8 mouse cellular contexts compared by ENCODE assay signal in genomic region chr17:26203321-26203811, GRCm38 (mm10). TPM values are rescaled to one million over a fixed set of nuclear protein-coding genes. Genes with fewer than 3 reads are reported as not detected.
DNase-seq lines count a peak whose midpoint lies in the region; ATAC-seq and TF ChIP-seq lines count a peak whose summit lies in the region.

No protein-coding gene starts in this region.

- peak; percentile 31 to 48 for DNase-seq in cerebellum, adult 2 months
- no peak for DNase-seq in cerebellum, adult 8-10 months
- DNase-seq in adrenal gland, postnatal 36 days = peak; percentile 72 to 79
- peak; percentile 43 for DNase-seq in forebrain, postnatal 0 days
- DNase-seq in kidney, adult 11 months = peak; percentile 38
- DNase-seq in limb, embryonic 10.5 days (ENCODE audit: low spot score) = peak; percentile 51
- peak; percentile 13 for DNase-seq in thymus, postnatal 0 days (ENCODE audit: low spot score)

- peak overlapping the region; percentile 59 for H3K4me3 ChIP-seq in cerebellum, adult 2 months (replicated peaks; ENCODE audit: insufficient read depth, low read depth, low read length)
- H3K4me3 ChIP-seq in forebrain, postnatal 0 days (ENCODE audit: low read depth, low read length) = peak overlapping the region; percentile 48
- H3K4me3 ChIP-seq in limb, embryonic 10.5 days = peak overlapping the region; percentile 55
- H3K4me3 ChIP-seq in midbrain, embryonic 12.5 days = peak overlapping the region; percentile 37

- peak overlapping the region; percentile 91 for H3K4me2 ChIP-seq in forebrain, postnatal 0 days (ENCODE audit: low read depth)
- peak overlapping the region; percentile 57 for H3K4me2 ChIP-seq in midbrain, embryonic 12.5 days (replicated peaks)

- H3K4me1 ChIP-seq in cerebellum, adult 2 months (ENCODE audit: control insufficient read depth, insufficient read depth, low read length) = peaks cover 2% of the 10 kb centered on the region; the same call in 1 of the 2 replicates
- peaks cover 12% of the 10 kb centered on the region for H3K4me1 ChIP-seq in forebrain, postnatal 0 days (ENCODE audit: insufficient read depth)
- H3K4me1 ChIP-seq in limb, embryonic 10.5 days = peaks cover 41% of the 10 kb centered on the region
- H3K4me1 ChIP-seq in midbrain, embryonic 12.5 days = peaks cover 24% of the 10 kb centered on the region

- no peaks in the 10 kb centered on the region for H3K9me3 ChIP-seq in forebrain, postnatal 0 days (ENCODE audit: low read length)
- no peaks in the 10 kb centered on the region for H3K9me3 ChIP-seq in limb, embryonic 10.5 days (replicated peaks)
- no peaks in the 10 kb centered on the region for H3K9me3 ChIP-seq in midbrain, embryonic 12.5 days

- 2% methylated on average over 30 of the region's 30 CpGs for WGBS in cerebellum, adult 2 months
- WGBS in forebrain, postnatal 0 days = under 1% methylated on average over 29 of the region's 30 CpGs
- WGBS in limb, embryonic 10.5 days = 1% methylated on average over 30 of the region's 30 CpGs
- WGBS in midbrain, embryonic 12.5 days = under 1% methylated on average over 30 of the region's 30 CpGs

- no peak overlapping the region for H3K27ac ChIP-seq in cerebellum, adult 2 months (ENCODE audit: insufficient read depth, low read length)
- H3K27ac ChIP-seq in forebrain, postnatal 0 days (ENCODE audit: low read depth, low read length) = no peak overlapping the region
- no peak overlapping the region for H3K27ac ChIP-seq in limb, embryonic 10.5 days
- no peak overlapping the region for H3K27ac ChIP-seq in midbrain, embryonic 12.5 days (replicated peaks)

- peak; percentile 44 for ATAC-seq in forebrain, postnatal 0 days
- ATAC-seq in midbrain, embryonic 12.5 days (ENCODE audit: low FRiP score, low read depth) = no peak

- H3K9ac ChIP-seq in forebrain, postnatal 0 days = peak overlapping the region; percentile 47
- no peak overlapping the region; the same call in 1 of the 2 replicates for H3K9ac ChIP-seq in midbrain, embryonic 12.5 days (replicated peaks)

- no peak for TF ChIP-seq POLR2A in cerebellum, adult 2 months (IDR thresholded peaks at IDR 0.05; ENCODE audit: borderline replicate concordance, insufficient read depth, low read length)

- TF ChIP-seq CTCF in cerebellum, adult 2 months (IDR thresholded peaks at IDR 0.05; ENCODE audit: borderline replicate concordance, insufficient read depth, low read depth, low read length) = no peak
- TF ChIP-seq CTCF in forebrain, postnatal 0 days (IDR thresholded peaks at IDR 0.05; ENCODE audit: low read depth) = no peak

- H3K27me3 ChIP-seq in cerebellum, adult 2 months (ENCODE audit: control insufficient read depth, insufficient read depth, low read length) = no peaks in the 10 kb centered on the region
- peaks cover 19% of the 10 kb centered on the region for H3K27me3 ChIP-seq in forebrain, postnatal 0 days (ENCODE audit: insufficient read depth, low read length)
- peaks cover 90% of the 10 kb centered on the region for H3K27me3 ChIP-seq in limb, embryonic 10.5 days (ENCODE audit: low read depth, poor library complexity, severe bottlenecking)
- peaks cover 77% of the 10 kb centered on the region for H3K27me3 ChIP-seq in midbrain, embryonic 12.5 days

- H3K36me3 ChIP-seq in forebrain, postnatal 0 days (ENCODE audit: insufficient read depth) = no peaks in the 10 kb centered on the region
- peaks cover 6% of the 10 kb centered on the region; the same call in 1 of the 2 replicates for H3K36me3 ChIP-seq in limb, embryonic 10.5 days
- H3K36me3 ChIP-seq in midbrain, embryonic 12.5 days = no peaks in the 10 kb centered on the region

RNA-seq across cellular contexts. Expression of gene Rgs11, which starts 0.6 kb away (rescaled TPM):
- 21.1 and 23.0 TPM in 2 replicates for polyA plus RNA-seq in cerebellum, adult 2 months (2012; rRNA removed)
- 10 to 100 TPM; 29.6 to 35.1 TPM for total RNA-seq in adrenal gland, postnatal 36 days (2021)
- 17.1 and 28.3 TPM in 2 replicates for total RNA-seq in forebrain, postnatal 0 days (2014; rRNA removed)
- polyA plus RNA-seq in forebrain, postnatal 0 days (2015; fragmentation: Nextera tagmentation; extraction: Ambion mirVana) = 7.9 and 12.5 TPM in 2 replicates
- polyA plus RNA-seq in limb, embryonic 10.5 days (2016; fragmentation: Nextera tagmentation; extraction: Ambion mirVana) = 1.3 and 1.5 TPM in 2 replicates
- 0.34 and 1.5 TPM in 2 replicates for polyA plus RNA-seq in midbrain, embryonic 12.5 days (2016; fragmentation: Nextera tagmentation; extraction: Ambion mirVana)
- polyA plus RNA-seq in thymus, postnatal 0 days (2015; fragmentation: Nextera tagmentation; extraction: Ambion mirVana) = 0.14 and 0.27 TPM in 2 replicates

RNA-seq across cellular contexts. Expression of gene Arhgdig, which starts 4.2 kb away (rescaled TPM):
- polyA plus RNA-seq in cerebellum, adult 2 months (2012; rRNA removed) = 59.9 and 80.0 TPM in 2 replicates
- total RNA-seq in adrenal gland, postnatal 36 days (2021) = 10 to 100 TPM; 10.4 TPM
- 140 and 171 TPM in 2 replicates for total RNA-seq in forebrain, postnatal 0 days (2014; rRNA removed)
- polyA plus RNA-seq in forebrain, postnatal 0 days (2015; fragmentation: Nextera tagmentation; extraction: Ambion mirVana) = 230 and 243 TPM in 2 replicates
- 2.0 and 4.2 TPM in 2 replicates for polyA plus RNA-seq in limb, embryonic 10.5 days (2016; fragmentation: Nextera tagmentation; extraction: Ambion mirVana)
- 5.8 and 7.3 TPM in 2 replicates for polyA plus RNA-seq in midbrain, embryonic 12.5 days (2016; fragmentation: Nextera tagmentation; extraction: Ambion mirVana)
- polyA plus RNA-seq in thymus, postnatal 0 days (2015; fragmentation: Nextera tagmentation; extraction: Ambion mirVana) = 0.92 and 1.4 TPM in 2 replicates

RNA-seq across cellular contexts. Expression of gene Pdia2, which starts 4.5 kb away (rescaled TPM):
- polyA plus RNA-seq in cerebellum, adult 2 months (2012; rRNA removed) = 0.07 and 0.10 TPM in 2 replicates
- total RNA-seq in adrenal gland, postnatal 36 days (2021) = 1 to 10 TPM in 1 of 2 experiments, under 1 TPM in 1; 0.72 to 1.3 TPM
- not detected in 2 replicates for total RNA-seq in forebrain, postnatal 0 days (2014; rRNA removed)
- not detected in 2 replicates for polyA plus RNA-seq in forebrain, postnatal 0 days (2015; fragmentation: Nextera tagmentation; extraction: Ambion mirVana)
- 0.53 and 0.58 TPM in 2 replicates for polyA plus RNA-seq in limb, embryonic 10.5 days (2016; fragmentation: Nextera tagmentation; extraction: Ambion mirVana)
- 0.13 and 0.27 TPM in 2 replicates for polyA plus RNA-seq in midbrain, embryonic 12.5 days (2016; fragmentation: Nextera tagmentation; extraction: Ambion mirVana)
- not detected in 2 replicates for polyA plus RNA-seq in thymus, postnatal 0 days (2015; fragmentation: Nextera tagmentation; extraction: Ambion mirVana)

RNA-seq across cellular contexts. Expression of gene Fam234a, which starts 40.7 kb away (rescaled TPM):
- polyA plus RNA-seq in cerebellum, adult 2 months (2012; rRNA removed) = 30.3 and 34.3 TPM in 2 replicates
- total RNA-seq in adrenal gland, postnatal 36 days (2021) = 100 to 1,000 TPM; 107 to 126 TPM
- 18.3 and 20.1 TPM in 2 replicates for total RNA-seq in forebrain, postnatal 0 days (2014; rRNA removed)
- polyA plus RNA-seq in forebrain, postnatal 0 days (2015; fragmentation: Nextera tagmentation; extraction: Ambion mirVana) = 22.7 and 28.9 TPM in 2 replicates
- 21.5 and 28.0 TPM in 2 replicates for polyA plus RNA-seq in limb, embryonic 10.5 days (2016; fragmentation: Nextera tagmentation; extraction: Ambion mirVana)
- polyA plus RNA-seq in midbrain, embryonic 12.5 days (2016; fragmentation: Nextera tagmentation; extraction: Ambion mirVana) = 25.5 and 29.5 TPM in 2 replicates
- 9.0 and 9.3 TPM in 2 replicates for polyA plus RNA-seq in thymus, postnatal 0 days (2015; fragmentation: Nextera tagmentation; extraction: Ambion mirVana)

RNA-seq across cellular contexts. Expression of gene Luc7l, which starts 49.3 kb away (rescaled TPM):
- polyA plus RNA-seq in cerebellum, adult 2 months (2012; rRNA removed) = 52.5 and 54.9 TPM in 2 replicates
- 10 to 100 TPM; 50.0 to 74.6 TPM for total RNA-seq in adrenal gland, postnatal 36 days (2021)
- 101 and 120 TPM in 2 replicates for total RNA-seq in forebrain, postnatal 0 days (2014; rRNA removed)
- polyA plus RNA-seq in forebrain, postnatal 0 days (2015; fragmentation: Nextera tagmentation; extraction: Ambion mirVana) = 70.2 and 88.4 TPM in 2 replicates
- polyA plus RNA-seq in limb, embryonic 10.5 days (2016; fragmentation: Nextera tagmentation; extraction: Ambion mirVana) = 136 and 137 TPM in 2 replicates
- polyA plus RNA-seq in midbrain, embryonic 12.5 days (2016; fragmentation: Nextera tagmentation; extraction: Ambion mirVana) = 140 and 145 TPM in 2 replicates
- 84.9 and 86.3 TPM in 2 replicates for polyA plus RNA-seq in thymus, postnatal 0 days (2015; fragmentation: Nextera tagmentation; extraction: Ambion mirVana)
